Mouse (Mus musculus): ENCODE results near the gene Ckap5.

Gene Ckap5

GRCm38 (mm10) chr2:91652863-91653262 lies 126.3 kb downstream of the Ckap5 start:
- DNase-seq (ENCODE audit: low spot score in 2 of 2) = no peak

DNA sequence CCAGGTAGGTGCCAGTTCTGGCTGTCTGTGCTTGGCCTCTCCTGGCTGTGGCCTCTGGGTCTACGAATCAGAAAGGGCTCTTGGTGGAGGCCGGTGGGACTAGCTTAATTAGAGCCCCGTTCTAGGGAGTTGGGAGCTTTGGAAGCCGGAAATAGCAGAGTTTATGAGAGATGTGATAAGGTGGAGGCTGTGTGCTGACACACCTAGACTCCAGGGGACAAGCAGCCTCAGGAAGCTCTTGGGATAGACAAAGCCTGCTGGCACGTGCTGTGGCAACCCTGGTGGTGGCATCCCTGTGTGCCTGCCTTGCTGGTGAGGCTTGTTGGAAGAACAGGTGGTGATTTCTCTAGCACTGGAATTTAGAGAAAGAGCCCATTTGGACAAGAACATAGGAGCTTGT lies 128.8 kb downstream of the Ckap5 start:
- no peak for DNase-seq (ENCODE audit: low spot score in 2 of 2)

DNA sequence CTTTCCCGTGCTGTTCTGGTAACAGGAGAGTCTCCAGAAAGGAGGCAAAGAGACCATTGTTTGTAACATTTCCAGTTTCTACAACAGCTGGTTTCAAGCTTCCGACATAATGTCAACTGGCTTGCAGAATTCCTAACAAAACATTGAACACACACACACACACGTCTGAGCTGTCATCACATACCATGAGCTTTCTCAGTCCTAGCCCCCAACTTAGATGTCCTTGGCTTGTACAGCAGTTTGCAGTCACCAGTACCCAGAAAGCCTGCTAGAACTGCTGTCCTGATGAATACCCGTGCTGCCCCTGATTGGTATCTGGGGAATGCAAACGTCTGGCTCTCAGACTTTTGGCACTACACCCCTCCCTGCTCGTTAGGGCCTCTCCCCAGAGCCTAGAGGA lies 129.3 kb downstream of the Ckap5 start:
- DNase-seq (ENCODE audit: low spot score in 2 of 2) = no peak

DNA sequence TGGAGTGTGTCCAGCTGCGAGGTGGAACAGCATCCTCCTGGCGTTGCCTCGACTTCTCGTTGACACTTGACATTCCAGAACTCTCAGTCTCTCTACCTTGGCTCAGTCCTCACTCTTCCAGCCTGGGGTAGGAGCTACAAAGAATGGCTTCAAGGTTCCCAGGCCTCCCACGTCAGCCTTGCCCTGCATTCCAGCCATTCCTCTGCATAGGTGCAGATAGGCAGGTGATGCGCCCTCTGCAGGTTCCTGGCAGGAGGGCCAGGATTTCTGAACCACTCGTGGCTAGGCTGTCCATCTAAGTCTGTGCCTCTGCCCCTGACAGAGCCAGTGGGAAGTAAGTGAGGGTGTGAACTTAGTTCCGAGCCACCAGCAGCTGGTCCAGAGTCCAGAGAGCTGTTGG lies 130.2 kb downstream of the Ckap5 start:
- DNase-seq (ENCODE audit: low spot score in 2 of 2) = no peak

GRCm38 (mm10) chr2:91659657-91660056 lies 133.1 kb downstream of the Ckap5 start:
- no peak for DNase-seq (ENCODE audit: low spot score in 2 of 2)

- DNase-seq (ENCODE audit: low spot score in 2 of 2) = no peak
Measured at GRCm38 (mm10) chr2:91660981-91661380, 134.4 kb downstream of the Ckap5 start.

DNA sequence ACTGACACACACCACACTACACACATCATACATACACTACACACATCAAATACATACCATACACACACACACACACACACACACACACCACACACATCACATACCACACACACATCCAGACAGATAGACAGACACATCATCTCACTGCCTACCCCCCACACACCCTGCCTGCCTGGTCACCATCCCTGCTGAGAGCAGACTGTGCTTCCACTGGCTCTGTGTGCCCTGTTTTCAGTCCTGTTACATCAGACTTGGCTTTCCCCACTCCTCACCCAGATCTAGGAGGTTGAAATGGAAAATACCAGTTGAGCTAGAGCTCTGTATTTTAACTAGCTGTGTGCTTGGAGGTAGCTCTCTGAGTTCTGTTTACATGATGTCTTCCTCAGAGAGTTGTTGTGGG lies 138.2 kb downstream of the Ckap5 start:
- DNase-seq (ENCODE audit: low spot score in 2 of 2) = no peak

- no peak for DNase-seq (ENCODE audit: low spot score in 2 of 2)
Measured at GRCm38 (mm10) chr2:91666386-91666910, 139.9 kb downstream of the Ckap5 start.

DNA sequence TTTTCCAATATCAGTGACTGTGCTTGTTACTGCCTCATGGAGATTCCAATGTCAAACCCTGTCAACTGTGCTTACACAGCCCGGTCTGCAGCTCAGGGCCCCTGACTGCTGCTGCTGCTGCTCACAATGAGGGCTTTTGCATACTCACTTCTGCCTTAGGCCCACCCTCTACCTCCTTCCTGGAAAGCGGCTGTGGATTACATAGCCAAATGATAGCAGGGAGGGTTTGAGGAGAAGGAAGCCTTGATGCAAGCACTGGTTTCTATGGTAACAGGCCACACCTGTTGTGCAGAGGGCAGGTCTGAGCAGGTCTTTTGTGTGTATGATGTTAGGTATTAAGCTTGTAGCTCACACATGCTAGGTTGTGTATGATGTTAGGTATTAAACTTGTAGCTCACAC lies 141.2 kb downstream of the Ckap5 start:
- DNase-seq (ENCODE audit: low spot score in 2 of 2) = no peak

DNA sequence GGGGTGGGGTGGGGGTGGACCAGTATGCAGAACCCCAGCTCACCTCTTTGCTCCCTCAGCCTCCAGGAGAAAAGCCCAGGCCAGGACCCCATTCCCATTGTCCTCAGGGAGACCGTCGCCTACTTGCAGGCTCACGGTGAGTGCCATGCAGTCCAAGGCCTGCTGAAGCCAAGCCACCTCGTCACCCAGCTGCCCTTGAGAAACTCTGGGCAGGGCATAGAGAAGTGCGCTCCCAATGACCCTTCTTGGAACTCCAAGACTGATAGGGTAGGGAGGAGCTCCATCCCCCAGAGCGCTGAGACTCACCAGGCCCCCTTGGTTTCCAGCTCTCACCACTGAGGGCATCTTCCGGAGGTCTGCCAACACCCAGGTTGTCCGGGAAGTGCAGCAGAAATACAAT lies 142.8 kb downstream of the Ckap5 start:
- no peak for DNase-seq (ENCODE audit: low spot score in 2 of 2)

GRCm38 (mm10) chr2:91670038-91670437 lies 143.5 kb downstream of the Ckap5 start:
- DNase-seq (ENCODE audit: low spot score in 2 of 2) = no peak
